Mouse (Mus musculus) ovary, postnatal 36 days (tissue): Measurements from ENCODE around the gene Krtap8-1.
A peak's percentile ranks its signal among the peaks of the same experiment; 100 is the strongest.

ENCODE experiments used
- DNase-seq: peaks from one replicate; pipeline ENCODE4 v3.0.0; 2022; ENCODE audit warnings: low spot score, mixed read lengths

Krtap8-1 gene

DNA sequence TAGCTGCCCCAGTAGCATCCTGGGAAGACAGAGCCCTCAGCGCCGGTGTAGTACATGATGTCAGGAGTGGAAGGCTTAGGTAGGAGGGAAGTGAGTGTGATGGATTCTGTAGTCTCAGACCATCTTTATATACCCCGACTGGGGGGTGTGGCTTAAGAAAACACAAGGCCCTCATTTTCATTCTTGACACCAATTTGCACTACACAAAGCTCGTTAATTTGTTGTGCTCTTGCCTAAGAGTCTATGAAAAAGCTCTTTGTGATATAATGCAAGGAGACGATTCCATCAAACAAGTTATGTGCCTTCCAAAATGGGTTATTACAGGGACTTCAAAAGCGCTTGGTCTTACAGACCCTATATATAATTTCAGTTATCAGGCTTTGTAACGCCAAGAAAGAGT is at the start of gene Krtap8-1:
TSS of gene Krtap8-1 (minus strand) at position 101 of the 400 bp plus-strand sequence.
- no peak for DNase-seq

DNA sequence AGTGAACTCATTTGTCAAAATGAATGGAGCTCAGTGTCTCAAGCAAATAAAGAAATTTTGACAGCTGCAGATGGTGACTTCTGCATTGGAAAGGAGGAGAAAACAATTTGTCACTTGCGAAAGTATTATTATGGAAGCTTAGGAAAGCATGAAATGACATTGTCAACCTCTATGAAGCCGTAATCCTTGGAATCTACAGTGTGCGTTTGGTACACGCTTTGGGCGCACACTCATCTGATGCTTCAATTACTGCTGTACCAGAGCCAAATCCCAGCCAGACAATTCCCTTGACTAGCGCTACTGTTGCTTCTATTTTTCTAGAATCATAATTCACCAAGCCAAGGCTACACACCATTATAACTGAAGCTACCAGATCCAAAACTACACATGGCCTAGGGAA is 49.6 kb upstream of the Krtap8-1 start:
- DNase-seq, result no peak

DNA sequence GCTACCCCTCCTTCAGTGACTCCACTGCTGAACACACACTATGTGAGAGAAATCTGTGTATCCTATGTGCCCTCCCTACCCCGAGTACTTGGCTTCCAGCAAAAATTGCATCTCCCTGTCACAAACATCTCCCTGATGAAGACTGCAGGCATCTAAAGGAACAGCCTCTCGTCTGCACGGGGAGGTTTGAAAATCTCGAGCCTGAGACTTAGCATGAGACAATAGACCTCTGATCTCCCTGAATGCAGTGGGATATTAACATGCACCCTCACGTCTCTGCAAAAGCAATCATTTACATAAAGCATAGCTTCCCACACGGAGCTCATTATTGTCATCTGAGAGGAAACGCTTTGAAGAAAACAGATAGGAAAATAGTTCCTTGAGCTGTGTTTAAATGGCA is 42.8 kb upstream of the Krtap8-1 start:
- DNase-seq, result no peak

DNA sequence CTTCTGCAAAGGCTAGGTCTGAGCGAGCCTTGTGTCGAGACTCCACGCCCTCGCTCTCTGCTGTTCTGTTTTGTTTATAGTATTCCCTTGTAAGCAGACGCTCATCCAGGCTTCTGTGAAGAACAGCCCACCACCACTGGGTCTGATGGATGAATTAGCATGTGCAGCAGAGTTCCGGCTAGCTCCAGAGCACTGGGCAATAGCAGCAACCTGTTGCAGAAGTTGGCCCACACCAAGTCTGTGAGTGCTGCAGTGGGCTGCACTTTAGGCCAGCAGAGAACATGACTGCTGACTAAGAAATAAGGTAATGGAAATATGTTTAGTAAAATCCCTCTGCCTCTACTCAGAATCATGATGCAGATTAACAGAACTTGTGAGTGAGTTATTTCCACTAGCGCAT is 42.1 kb upstream of the Krtap8-1 start:
- no peak for DNase-seq

DNA sequence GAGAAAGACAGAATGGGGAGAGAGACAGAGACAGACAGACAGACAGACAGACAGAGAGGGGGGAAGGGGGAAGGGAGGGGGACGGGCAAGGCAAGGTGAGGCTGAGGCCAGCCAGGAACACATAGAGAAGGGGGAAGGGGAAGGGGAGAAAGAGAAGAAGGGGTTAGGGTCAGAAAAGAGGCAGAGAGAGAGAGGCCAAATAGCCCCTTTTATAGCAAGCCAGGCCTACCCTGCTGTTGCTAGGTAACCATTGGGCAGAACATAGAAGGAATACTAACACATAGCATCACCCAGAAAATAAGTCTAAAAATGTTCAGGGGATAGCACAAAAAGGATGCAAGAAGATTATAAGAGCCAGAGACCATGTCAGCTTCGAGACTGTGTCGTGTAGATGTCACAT is 40.6 kb upstream of the Krtap8-1 start:
- DNase-seq, result no peak

DNA sequence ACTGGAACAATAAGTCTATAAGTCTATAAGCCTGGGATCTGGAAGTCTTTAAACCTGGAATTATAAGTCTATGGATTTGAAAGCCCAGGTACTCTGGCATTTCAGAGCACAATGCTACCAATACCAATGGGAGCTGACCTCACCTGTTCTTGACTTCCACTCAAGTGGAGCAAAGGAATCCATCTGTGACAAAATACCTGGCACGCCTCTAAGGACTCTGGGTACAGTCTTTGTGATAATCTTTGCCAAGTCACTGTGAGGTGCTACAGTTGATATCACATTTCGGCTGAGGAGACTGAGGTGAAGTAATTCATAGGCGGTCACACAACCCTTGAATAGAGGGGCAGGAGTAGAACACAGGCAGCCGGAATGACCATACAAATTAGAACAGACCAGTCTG is 33.2 kb upstream of the Krtap8-1 start:
- no peak for DNase-seq

DNA sequence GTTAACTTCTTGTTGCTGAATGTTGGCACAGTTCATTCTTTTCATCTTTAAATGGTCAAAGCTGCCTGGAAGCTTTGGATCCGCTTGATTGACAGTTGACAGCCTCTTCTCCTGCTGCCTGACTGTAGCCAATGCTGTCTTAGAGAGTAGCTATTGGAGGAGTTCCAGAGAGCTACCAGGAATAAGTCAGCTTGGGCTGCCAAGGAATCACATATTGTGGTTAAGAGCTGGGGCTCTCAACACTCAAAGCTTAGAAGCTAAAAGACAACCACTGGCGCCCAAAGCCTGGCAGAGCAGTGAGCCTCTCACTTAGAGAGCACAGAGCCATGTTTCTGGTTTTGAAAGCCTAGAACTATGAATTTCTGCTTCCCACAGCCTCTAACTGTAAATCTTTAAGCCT is 32.8 kb upstream of the Krtap8-1 start:
- DNase-seq, result no peak

DNA sequence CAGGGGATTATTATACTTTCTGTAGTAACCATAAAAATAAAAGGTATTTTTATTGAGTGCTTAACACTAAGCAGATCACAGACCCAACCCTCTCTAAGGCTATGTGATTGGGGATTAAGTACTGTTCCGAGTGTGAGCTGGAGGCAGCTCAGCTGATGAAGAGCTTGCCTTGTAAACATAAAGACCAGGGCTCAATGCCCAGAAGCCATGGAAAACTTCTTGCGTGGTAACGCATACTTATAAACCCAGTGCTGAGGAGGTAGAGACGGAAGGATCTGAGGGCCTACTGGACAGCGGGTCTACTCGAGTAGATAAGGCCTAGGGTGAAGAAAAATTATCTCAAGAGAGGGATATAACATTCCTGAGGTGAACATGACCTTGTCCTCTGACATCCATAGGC is 32.3 kb upstream of the Krtap8-1 start:
- no peak for DNase-seq

DNA sequence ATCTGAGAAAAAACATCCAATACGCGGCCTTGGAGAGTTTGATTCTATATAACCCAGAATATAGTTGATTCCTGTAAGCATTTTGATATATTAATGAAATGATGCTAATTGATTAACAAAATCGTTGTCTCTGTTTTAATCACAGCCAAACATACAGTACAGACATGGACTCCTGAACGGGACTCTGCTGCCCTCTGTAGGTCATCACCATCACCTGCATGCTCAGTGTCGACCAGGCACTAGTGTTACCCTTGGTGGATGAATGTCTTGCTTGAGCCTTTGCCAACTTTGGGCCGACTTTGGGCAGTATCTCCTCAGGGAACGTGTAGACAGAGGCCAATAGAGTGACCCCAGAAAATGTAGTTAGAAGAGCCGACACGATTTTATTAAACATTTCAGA is 29.9 kb upstream of the Krtap8-1 start:
- DNase-seq, result peak; percentile 36

DNA sequence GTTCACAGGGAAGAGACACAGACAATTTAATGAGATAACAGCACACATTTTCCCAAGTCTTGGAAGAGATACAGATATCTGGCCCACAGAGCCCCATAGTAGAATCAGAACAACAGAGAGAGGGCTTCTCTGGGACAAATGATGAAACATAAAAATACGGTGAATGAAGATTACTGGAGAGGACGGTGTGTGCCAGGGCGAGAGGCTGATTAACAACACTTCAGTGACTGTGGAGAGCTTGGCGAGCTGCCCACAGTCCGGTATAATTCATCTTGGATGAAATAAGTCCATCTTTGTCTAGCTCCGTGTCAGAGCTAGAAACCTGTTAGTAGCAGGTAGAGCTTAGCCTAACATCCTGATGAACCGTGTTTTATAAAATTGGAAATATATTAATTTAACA is 25.7 kb upstream of the Krtap8-1 start:
- no peak for DNase-seq

DNA sequence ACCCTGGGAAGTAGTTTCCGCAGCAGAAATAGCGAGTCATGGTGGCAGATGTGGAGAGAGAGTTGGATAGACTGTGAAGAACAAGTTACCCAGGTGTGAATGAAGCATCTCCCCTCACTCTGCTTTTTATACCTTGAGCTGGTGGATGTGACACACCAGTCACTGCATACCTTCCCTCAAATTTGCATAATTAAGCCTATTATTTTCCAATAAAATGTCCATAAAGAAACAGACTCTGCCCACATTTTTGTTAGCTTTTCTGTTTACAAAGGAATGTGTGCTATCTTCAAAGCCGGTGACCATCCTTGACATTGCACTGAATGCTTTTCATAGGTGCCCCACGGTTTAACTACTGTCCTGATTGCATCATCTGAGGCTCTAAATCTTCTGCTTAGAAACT is 20.5 kb upstream of the Krtap8-1 start, which contains the start of gene Krtap7-1:
TSS of gene Krtap7-1 (minus strand) at position 101 of the 400 bp plus-strand sequence.
- no peak for DNase-seq

DNA sequence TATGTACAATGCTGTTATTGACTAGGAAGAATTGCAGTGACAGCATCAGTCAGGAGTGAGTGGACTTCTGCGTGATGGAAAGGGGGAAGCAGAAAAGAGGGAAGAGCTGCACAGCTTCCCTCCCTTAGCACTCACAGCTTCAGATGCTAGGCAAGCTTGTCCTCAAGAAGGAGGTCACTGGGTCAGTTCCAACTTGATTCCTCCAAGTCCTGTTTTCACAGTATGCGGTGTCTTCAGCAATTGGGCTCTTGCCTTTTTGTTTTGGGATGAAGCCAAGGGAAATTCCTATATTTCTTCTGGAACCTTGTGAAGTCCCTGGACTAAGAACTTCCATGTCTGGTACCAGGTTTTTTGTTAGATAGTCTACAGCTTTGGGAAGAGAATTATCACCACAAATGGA is 15.8 kb upstream of the Krtap8-1 start:
- DNase-seq, result no peak

DNA sequence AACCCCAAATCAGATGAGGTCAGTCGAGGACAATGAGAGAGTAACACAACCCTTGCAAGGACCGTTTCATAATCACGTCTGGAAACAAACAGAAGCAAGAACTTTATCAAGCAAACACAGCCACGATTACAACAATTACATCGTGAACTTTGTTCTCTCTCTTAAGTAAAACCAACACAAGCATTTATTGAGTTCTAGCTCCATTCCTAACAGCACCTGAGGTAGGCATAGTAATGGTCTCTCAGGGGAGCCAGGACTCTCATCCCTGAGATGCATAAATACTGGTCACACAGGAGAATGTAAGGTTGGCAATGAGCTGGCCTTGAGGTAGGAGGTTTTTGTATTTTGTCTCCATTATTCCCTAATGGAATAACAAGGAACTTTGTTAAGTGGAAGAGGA is 14.1 kb upstream of the Krtap8-1 start:
- no peak for DNase-seq

DNA sequence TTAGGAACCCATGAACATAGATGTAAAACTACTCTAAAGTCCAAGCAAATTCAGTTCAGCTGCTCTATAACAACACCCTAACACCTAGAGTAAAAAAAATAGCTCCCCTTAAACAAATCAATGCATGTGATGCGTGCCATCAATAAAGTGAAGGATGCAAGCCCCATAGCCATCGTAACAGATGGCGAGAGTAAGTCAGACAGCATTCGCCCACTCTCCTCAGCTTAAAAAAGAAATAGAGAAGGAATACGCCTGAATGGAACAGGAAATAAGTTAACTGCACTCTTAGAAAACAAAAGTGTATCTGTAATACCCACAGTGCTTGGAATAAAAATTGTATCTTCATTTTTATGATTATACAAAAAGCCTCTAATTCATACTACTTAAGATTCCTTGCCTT is 9.2 kb upstream of the Krtap8-1 start:
- no peak for DNase-seq

DNA sequence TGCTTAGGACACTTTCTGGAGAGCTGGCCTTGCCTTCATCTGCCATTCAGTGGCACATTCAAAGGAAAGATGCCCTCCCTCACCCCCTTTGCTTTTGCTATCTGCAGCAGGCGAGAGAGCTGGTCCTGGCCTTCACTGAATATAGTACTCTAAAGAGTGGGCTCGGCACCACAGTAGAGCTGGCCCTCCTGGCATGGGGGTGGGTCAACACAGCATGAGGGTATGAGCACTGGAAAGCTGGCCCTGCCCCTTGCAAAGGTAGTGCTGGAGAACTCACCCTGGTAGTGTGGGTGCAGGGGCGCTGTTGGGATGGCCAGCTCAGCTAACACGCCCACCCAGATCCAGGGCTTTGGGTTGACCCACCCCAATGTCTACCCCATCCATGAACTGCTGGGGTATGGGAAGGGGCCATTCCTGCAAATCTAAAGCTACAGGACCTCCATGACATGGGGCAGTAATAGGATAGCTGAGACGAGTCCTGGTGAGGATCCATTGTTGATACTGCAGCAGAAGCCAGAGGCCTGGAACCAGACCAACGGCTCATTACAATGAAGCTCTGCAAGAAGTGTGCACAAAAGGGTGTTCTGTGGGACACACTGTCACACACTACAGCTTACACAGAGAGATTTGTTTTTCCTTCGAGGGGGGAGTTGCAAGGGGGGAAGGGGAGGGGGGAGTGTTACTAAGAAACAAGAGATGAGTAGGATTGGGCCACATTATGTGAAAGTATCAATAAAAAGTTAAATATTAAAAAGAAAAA is 7.8 kb upstream of the Krtap8-1 start:
- DNase-seq, result no peak

DNA sequence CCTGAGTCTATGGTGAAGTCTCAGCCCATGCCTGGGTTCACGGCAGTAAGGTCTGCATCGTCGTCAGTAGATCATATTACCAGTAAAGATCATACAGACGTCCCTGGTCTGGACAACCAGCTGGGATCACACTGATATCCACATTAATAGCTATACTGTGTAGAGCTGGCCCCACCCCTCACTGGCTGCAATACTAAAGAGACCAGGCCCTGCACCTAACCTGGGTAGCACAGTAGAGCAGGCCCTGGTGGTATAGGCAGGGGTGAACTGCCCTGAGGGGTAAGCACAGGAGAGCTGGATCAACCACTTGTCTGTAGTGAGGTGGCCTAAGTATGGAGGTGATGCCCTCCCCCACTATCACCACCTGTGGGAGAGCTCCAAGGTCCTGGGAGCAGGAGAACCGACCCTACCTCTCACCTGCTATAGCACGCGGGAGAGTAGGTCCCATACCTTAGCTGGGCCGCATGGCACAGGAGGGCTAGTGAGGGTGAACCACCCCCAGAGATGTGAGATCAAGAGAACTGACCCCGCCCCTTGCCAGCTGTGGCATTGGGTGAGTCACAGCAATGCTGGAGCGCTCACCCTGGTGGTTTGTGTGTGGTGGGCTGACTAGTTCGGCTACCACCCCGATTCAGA is 10.0 kb downstream of the Krtap8-1 start:
- no peak for DNase-seq

DNA sequence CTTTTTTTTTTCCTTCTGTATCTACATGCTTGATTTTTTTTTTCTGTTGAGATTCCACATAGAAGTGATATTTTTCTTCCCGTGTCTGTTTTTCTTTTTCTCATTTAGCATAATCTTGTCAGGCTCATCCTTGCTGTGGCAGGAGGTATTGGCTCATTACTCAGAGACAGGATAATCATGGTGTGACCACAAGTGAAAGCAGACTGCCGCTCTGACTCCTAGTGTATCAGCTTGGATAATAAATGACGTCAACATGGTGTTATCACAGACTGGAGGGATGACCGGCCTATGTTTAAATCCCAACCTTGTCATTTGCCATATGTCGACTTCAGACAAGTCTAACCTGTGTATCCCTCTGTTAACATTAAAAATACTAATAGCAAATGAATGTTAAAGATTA is 26.6 kb downstream of the Krtap8-1 start:
- no peak for DNase-seq
